Mouse (Mus musculus) pancreas, adult 10 weeks (tissue): ENCODE data around the gene Hipk2. TPM values are rescaled to one million over a fixed set of nuclear protein-coding genes. Genes with fewer than 3 reads are reported as not detected.

Experiments
- polyA plus RNA-seq: library from polyadenylated mRNA; stranded (reverse); fragments of 350-450 nt; fragmentation: Illumina TruSeq; extraction: RNeasy Lipid Tissue Mini Kit (QIAGEN cat#74804); gene quantifications from one replicate; pipeline ENCODE4 v1.2.3, GENCODE M21; 2015; ENCODE audit warnings: low read depth, low replicate concordance; ENCODE audit not compliant: insufficient read depth

Gene Hipk2
- 3.7 TPM for polyA plus RNA-seq

DNA sequence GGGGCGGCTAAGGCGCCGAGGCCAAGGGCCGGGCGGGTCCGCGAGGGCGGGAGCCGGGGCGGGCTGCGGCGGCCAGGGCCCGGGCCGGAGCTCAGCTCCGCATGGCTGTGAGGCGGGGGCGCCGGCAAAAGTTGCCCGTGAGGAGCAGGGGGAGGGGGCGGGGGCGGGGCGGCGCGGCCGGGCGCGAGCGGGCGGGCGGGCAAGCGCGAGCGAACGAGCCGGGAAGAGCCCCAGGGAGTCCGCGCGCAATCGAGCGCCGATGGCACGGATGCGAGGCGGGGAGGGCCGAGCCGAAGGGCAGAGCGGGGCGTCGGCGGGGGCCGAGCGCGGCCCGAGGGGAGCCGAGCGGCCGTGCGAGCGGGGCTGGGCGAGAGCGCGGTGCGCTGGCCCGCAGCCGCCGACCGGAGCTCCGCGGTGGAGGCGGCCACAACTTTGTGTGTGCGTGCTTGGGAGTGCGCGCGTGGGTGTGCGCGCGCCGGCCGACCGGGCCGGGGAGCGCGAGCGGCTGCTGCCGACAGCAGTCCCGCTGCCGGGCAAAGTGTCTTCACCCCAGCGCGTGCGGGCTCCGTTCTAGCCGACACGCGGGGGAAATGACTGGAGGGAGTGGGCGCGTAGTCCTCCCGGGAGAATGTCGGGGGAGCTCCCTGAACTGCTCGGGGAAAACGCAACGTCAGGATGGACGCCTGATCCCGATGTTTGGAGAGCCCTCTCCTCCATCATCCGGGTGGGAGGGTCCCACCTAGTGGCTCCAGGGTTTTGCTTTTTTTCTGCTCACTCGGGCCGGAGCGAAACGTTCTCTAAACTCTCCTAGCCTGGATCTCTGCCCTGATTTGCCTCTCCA is at the start of gene Hipk2:
Gene Hipk2, minus strand, starts transcription at position 95 of the 841 bp plus-strand sequence.

DNA sequence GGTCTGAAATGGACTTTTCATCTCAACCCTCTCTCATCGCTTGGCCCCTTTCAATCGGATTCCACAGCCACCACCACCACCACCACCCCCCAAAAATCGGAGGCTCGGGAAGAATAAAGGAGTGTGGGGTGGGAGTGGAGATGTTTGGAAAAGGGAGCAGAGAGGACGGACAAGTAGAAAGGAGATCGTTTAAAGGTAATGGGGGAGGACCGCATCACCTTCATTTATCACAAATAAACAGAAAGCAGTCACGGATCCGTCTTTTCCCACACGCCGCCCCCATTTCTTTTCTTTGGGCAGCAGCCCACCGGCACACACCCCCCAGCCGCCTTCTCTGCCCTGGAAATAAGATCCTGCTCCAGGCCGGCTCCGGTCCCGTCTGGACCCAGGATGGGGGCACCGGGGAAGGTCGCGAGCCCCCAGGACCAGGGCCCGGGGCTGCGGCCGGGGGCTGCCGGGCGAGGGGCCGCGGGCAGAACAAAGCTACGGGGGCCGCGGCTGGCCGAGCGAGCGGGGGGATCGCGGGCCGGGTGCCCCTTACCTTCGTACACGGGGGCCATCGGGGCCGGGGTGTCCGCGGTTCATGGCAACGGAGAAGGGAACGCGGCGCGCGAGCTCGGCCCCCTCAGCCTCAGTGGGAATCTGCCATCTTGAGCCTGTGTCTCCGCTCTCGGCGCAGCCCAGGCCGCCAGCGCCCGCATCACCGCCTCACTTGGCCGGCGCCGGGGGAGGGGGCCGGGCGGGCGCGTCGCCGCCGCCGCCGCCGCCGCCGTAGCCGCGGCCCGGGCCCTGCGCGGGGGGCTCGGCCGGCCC is 501 bp downstream of the Hipk2 start, which contains the start of gene Tbxas1:
Gene Tbxas1, plus strand, starts transcription at position 147 of the 813 bp plus-strand sequence.

DNA sequence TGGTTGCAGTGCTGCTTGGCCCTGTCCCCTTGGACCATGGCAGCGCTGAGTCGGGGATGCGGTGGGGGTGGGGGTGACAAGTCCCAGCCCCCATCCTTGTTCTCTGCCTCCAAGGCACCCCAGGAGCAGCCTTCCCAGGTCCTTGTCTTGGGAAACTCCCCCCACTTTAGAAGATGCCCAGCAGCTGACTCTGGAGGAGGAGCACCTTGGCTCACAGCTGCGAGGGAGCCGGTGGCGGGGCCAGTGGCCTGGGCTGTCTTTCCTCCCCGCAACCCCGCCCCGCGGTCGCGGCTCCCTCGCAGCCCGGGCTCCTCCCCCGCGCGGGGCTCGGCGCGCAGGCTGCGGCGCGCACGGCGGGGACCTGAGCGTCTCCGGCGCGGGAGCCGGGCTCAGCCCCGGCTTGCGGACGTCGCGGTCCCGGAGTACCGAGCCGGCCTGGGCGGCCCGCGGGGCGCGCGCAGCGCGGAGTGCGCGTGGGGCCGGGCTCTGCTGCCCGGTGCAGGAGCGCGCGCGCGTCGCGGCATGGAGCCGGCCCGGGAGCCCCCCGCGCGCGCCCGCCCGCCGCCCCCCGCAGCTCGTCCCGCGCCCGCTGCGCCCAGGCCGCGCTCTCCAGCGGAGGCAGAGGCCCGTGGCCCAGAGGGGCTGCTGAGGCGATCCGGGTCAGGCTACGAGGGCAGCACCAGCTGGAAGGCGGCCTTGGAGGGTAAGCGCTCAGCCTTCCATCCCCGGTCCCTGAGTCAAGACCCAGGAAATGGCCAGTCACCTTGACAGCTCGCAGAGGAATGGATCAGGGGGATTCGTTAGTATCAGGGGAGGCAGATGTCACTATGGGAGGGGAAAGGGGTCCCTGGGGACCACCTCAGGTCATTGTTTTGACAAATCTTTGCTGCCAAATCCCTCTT is 213.0 kb downstream of the Hipk2 start, which contains the start of gene Clec2l:
Gene Clec2l, plus strand, starts transcription at position 356 of the 902 bp plus-strand sequence.

Other genes starting within 250 kb of the Hipk2 start
- 0.28 TPM for gene Klrg2, start 238.9 kb downstream of the Hipk2 start, polyA plus RNA-seq
- not detected for gene Clec2l, start 213.1 kb downstream of the Hipk2 start, polyA plus RNA-seq
- gene Tbxas1, start 761 bp downstream of the Hipk2 start, polyA plus RNA-seq: 2.6 TPM
- 8.1 TPM for gene Parp12, start 242.2 kb upstream of the Hipk2 start, polyA plus RNA-seq